Mouse (Mus musculus) heart, postnatal 0 days (tissue): ENCODE data around the gene Neb. TPM values are rescaled to one million over a fixed set of nuclear protein-coding genes. Genes with fewer than 3 reads are reported as not detected.

ENCODE experiments used
- ATAC-seq: fragments of 200-750 bp; cut with Nextera tagmentation; 2 replicates; pipeline ENCODE4 v1.8.0; 2017; ENCODE audit warnings: low read depth, moderate number of reproducible peaks, moderate library complexity; ENCODE audit not compliant: insufficient read depth
- DNase-seq: peaks from one replicate; pipeline ENCODE4 v3.0.0-alpha.2; 2016; ENCODE audit warnings: low spot score
- H3K27ac ChIP-seq: fragments of 300-500 bp; sonication (generic); 2 replicates; pipeline ENCODE4 v1.5.1; 2014; ENCODE audit warnings: low read depth, mild to moderate bottlenecking
- H3K27me3 ChIP-seq: fragments of 300-500 bp; sonication (generic); 2 replicates; pipeline ENCODE4 v1.6.1; 2014; ENCODE audit warnings: low read length, mixed read lengths; ENCODE audit not compliant: control insufficient read depth, insufficient read depth
- H3K36me3 ChIP-seq: fragments of 300-500 bp; sonication (generic); replicated peaks from 2 replicates; pipeline ENCODE4 v1.6.1; 2014; ENCODE audit warnings: low read length, mixed read lengths; ENCODE audit not compliant: control insufficient read depth, insufficient read depth
- H3K4me1 ChIP-seq: fragments of 300-500 bp; sonication (generic); 2 replicates; pipeline ENCODE4 v1.6.1; 2014; ENCODE audit warnings: antibody characterized with exemption; ENCODE audit not compliant: control insufficient read depth, insufficient read depth
- H3K4me2 ChIP-seq: fragments of 300-500 bp; sonication (generic); 2 replicates; pipeline ENCODE4 v1.6.1; 2014; ENCODE audit warnings: low read depth, mild to moderate bottlenecking, low read length, moderate library complexity
- H3K4me3 ChIP-seq: fragments of 300-500 bp; sonication (generic); 2 replicates; pipeline ENCODE4 v1.5.1; 2014; ENCODE audit warnings: low read depth, low read length
- H3K9ac ChIP-seq: fragments of 300-500 bp; sonication (generic); replicated peaks from 2 replicates; pipeline ENCODE4 v1.6.1; 2014; ENCODE audit warnings: low read depth, low read length, mixed read lengths
- H3K9me3 ChIP-seq: fragments of 300-500 bp; sonication (generic); replicated peaks from 2 replicates; pipeline ENCODE4 v1.6.1; 2016; ENCODE audit warnings: low read length; ENCODE audit not compliant: control insufficient read depth
- CTCF ChIP-seq: IDR thresholded peaks from 2 replicates; pipeline ENCODE4 v1.5.1; 2016; ENCODE audit warnings: antibody characterized with exemption, control low read depth, low read depth
- EP300 ChIP-seq: IDR thresholded peaks from 2 replicates; pipeline ENCODE4 v1.6.1; 2016; ENCODE audit warnings: antibody characterized with exemption, low read depth
- WGBS: fragments of 180-500 bp; shearing (Covaris S2); extraction: QIAGEN DNeasy Blood & Tissue Kit; methylation state at CpG from one replicate; pipeline ENCODE4 v1.1.7; 2014; 5-methylcytosine and 5-hydroxymethylcytosine counted together
- polyA plus RNA-seq: library from polyadenylated mRNA; unstranded; fragments of >200 nt; fragmentation: Nextera tagmentation; extraction: Ambion mirVana; gene quantifications from 2 replicates; pipeline ENCODE4 v1.2.1, GENCODE M21; 2015
- total RNA-seq: library from RNA; depleted of rRNA; stranded (reverse); fragments of >200 nt; gene quantifications from 2 replicates; pipeline ENCODE4 v1.2.3, GENCODE M21; 2014; ENCODE audit warnings: low replicate concordance

Neb gene
- total and polyA plus RNA-seq, 2 experiments from 2014 or later, result 1.4 to 4.4 TPM

- DNase-seq (peak; percentile 32), ATAC-seq (peak; percentile 76)
- Histone ChIP-seq H3K9ac (no peak overlapping the region), H3K27ac (peak overlapping the region; percentile 34; the same call in 1 of the 2 replicates), H3K4me3 (no peak overlapping the region), H3K27me3 (no peaks in the 10 kb centered on the region), H3K4me1 (0 out of 2 replicates have a peak, but pooled peaks cover 3% of the 10 kb centered on the region), H3K9me3 (no peaks in the 10 kb centered on the region), H3K36me3 (no peaks in the 10 kb centered on the region), H3K4me2 (no peak overlapping the region)
- TF ChIP-seq CTCF (no peak), EP300 (no peak)
- WGBS, result 36% methylated on average over 5 of the region's 5 CpGs
These were observed 71.6 kb downstream of the Neb start for GRCm38 (mm10) chr2:52306635-52307034.

DNA sequence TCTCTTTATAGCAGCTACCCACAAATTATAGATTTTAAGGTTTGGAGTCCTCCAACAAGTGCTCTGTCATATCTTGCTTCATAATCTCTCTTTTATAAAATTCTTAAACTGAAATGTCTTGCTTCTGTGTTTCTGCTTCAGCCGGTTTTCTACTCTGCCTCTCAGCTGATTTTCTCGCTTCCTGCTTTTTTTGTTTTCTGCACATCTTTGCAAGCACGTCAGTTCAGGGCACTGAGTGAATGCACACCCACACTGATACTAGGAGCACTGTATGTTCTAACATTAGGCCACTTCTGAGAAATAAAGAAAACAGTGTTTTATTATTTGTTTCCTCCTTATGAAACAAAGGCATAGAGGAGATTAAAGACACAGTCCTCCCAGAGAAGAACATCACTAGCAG, 73.7 kb downstream of the Neb start:
- no peaks in the 10 kb centered on the region for H3K27me3 ChIP-seq
- no peak overlapping the region for H3K27ac ChIP-seq
- no peak overlapping the region for H3K4me2 ChIP-seq
- no peaks in the 10 kb centered on the region for H3K9me3 ChIP-seq
- no peak overlapping the region for H3K9ac ChIP-seq
- ATAC-seq, result no peak
- WGBS, result 78% methylated on average over 3 of the region's 3 CpGs
- H3K4me3 ChIP-seq, result no peak overlapping the region
- H3K4me1 ChIP-seq, result 0 out of 2 replicates have a peak, but pooled peaks cover 3% of the 10 kb centered on the region
- no peaks in the 10 kb centered on the region for H3K36me3 ChIP-seq
- TF ChIP-seq CTCF (no peak), EP300 (no peak)
- no peak for DNase-seq

DNA sequence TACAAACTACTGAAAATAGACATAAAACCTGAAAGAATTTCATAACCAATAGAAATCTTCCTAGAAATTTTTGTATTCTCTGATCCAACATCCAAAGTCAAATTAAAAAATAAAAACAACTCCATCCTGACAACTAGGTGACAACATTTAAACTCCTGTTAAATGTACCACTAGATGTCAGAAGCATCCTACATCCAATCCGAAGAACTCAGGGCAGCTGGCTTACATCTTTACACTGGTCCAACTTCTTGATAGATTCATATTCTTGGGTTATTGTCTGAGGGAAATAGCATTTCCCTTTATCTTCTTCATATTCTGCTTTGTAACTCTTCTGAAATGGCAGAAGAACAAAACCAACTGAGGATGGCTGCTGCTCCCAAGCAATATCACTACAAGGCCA, 74.9 kb downstream of the Neb start:
- H3K27me3 ChIP-seq, result no peaks in the 10 kb centered on the region
- H3K4me2 ChIP-seq, result no peak overlapping the region
- H3K9ac ChIP-seq, result no peak overlapping the region
- no peak overlapping the region for H3K27ac ChIP-seq
- TF ChIP-seq CTCF (peak; percentile 76), EP300 (no peak)
- H3K4me3 ChIP-seq, result no peak overlapping the region
- no peaks in the 10 kb centered on the region for H3K36me3 ChIP-seq
- ATAC-seq (no peak), DNase-seq (peak; percentile 50)
- no peaks in the 10 kb centered on the region for H3K9me3 ChIP-seq
- 49% methylated on average over 1 of the region's 1 CpGs for WGBS
- 0 out of 2 replicates have a peak, but pooled peaks cover 3% of the 10 kb centered on the region for H3K4me1 ChIP-seq

- Histone ChIP-seq H3K4me1 (no peaks in the 10 kb centered on the region), H3K27ac (no peak overlapping the region), H3K27me3 (no peaks in the 10 kb centered on the region), H3K4me3 (no peak overlapping the region), H3K36me3 (no peaks in the 10 kb centered on the region), H3K9me3 (no peaks in the 10 kb centered on the region), H3K4me2 (no peak overlapping the region), H3K9ac (no peak overlapping the region)
- WGBS, result 92% methylated on average over 5 of the region's 5 CpGs
- ATAC-seq, result no peak
- DNase-seq, result no peak
- no peak for TF ChIP-seq CTCF
- TF ChIP-seq EP300, result no peak
These were observed 80.3 kb downstream of the Neb start for GRCm38 (mm10) chr2:52297969-52298368.

DNA sequence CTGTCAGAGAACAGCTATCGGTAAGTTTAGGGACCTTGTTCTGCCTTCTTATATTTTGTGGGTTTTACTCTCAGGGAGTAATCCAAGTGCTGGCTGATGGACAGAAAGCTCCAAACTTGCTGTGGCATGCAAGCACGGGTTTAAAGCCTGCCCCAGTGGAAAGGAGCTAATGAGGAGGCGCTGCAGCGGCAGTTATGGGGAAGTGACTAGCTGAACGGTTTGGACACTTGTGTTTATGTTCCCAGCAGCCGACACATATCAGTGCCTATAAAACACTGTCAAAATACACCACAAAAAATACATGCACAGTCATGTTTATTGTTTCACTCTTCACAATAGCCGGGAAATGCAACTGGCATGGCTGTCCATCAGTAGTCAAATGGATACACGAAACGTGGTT, 81.5 kb downstream of the Neb start:
- H3K36me3 ChIP-seq, result no peaks in the 10 kb centered on the region
- H3K4me2 ChIP-seq, result no peak overlapping the region
- ATAC-seq, result no peak
- no peaks in the 10 kb centered on the region for H3K4me1 ChIP-seq
- H3K9ac ChIP-seq, result no peak overlapping the region
- no peak for DNase-seq
- WGBS, result 82% methylated on average over 9 of the region's 9 CpGs
- no peaks in the 10 kb centered on the region for H3K27me3 ChIP-seq
- no peak for TF ChIP-seq EP300
- TF ChIP-seq CTCF, result no peak
- H3K9me3 ChIP-seq, result no peaks in the 10 kb centered on the region
- H3K4me3 ChIP-seq, result no peak overlapping the region
- no peak overlapping the region for H3K27ac ChIP-seq

DNA sequence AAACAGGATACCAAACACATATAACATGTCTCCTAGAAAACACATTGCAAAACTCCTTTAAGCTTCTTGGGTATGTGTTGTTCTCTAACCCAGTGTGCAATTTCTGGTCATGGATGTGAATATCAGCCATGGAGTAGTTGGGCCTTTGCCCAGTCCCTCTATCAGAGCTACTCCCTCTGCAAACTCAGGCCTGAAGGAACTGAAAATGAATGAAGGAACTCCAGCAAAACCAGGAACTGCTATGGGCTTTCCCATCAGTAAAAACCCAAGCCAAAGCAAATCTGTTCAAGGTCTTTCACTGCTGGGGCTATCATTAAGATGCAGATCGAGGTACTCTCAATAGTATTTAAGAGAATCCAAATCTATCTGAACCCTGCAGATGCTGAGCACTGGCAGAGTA, 90.8 kb downstream of the Neb start:
- Histone ChIP-seq H3K9me3 (no peaks in the 10 kb centered on the region), H3K36me3 (no peaks in the 10 kb centered on the region), H3K27ac (no peak overlapping the region), H3K4me1 (peaks cover 6% of the 10 kb centered on the region), H3K4me3 (no peak overlapping the region), H3K4me2 (no peak overlapping the region), H3K27me3 (no peaks in the 10 kb centered on the region), H3K9ac (no peak overlapping the region)
- 59% methylated on average over 1 of the region's 1 CpGs for WGBS
- DNase-seq (no peak), ATAC-seq (no peak)
- no peak for TF ChIP-seq EP300
